Mouse (Mus musculus): ENCODE measurements at regions not wholly inside any gene's neighbourhood (a gene's known extent, or its start where the extent isn't known, plus 50 kb on each side); places are given as distances from the start of the nearest gene placed in this dataset.

DNA sequence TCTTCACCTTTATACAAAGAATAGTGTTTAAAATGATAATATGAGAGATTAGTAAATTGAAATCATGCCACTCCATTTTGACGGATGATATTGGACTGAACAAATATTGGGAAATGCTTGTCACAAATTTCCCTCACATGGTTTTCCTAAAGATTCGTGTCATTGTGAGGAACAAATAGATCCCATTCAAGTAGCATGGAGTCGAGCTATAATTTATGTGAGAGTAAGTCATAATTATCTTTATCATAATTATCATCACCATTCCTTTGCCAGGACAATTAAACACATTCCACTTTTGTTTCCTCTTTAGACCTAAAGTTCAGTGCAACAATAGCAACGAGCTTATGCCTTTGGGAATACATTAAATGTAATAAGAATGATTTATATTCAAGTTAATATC lies 370.5 kb downstream of the Cdh11 start:
- DNase-seq (ENCODE audit: low spot score), result no peak

GRCm38 (mm10) chr8:102413446-102413845 lies 372.0 kb downstream of the Cdh11 start:
- DNase-seq (ENCODE audit: low spot score), result no peak

DNA sequence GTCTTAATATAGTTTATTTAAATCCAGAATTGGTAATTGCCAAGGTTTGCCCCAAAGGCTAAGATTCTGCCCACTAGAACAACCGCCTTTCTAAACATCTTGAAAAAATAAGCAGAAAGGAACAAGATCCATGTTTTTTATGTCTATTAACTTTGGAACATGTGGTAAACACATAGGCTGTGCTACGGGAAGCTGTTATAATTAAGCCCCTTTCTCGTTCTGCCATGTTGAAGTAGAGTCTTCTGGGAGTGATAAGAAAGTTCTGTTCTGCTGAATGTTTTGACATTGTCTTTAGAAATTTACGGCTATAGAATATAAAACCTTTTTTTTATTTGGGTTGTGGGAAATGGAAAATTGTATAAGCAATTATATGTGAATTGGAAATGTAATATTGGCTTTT lies 397.9 kb downstream of the Cdh11 start:
- DNase-seq (ENCODE audit: low spot score), result no peak

- DNase-seq (ENCODE audit: low spot score), result no peak
These were observed 440.1 kb downstream of the Cdh11 start for GRCm38 (mm10) chr8:102345392-102345791.

GRCm38 (mm10) chr8:102332511-102332910 lies 452.9 kb downstream of the Cdh11 start:
- no peak for DNase-seq (ENCODE audit: low spot score)

DNA sequence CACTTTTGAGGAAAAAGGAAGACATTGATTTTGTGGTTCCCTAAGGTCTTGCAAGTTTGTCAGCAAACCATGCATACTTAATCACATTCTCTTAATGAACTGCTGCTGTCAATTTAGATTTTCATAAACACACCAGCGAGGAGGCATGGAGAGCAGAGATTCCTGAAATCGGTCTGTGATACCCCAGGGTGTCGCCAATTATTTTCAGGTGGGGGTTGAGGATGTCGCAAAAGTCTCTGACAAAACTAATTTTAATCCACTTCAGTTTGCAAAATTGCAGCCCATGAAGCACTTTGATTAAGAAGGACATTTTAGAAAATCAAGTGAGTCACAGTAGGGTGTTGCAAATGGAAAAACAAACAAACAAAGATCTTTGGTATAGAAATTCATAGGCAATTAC lies 454.3 kb downstream of the Cdh11 start:
- no peak for DNase-seq (ENCODE audit: low spot score)

- no peak for DNase-seq (ENCODE audit: low spot score)
These were observed 455.5 kb downstream of the Cdh11 start for GRCm38 (mm10) chr8:102329955-102330354.
